Mouse (Mus musculus) effector memory CD4-positive, alpha-beta T cell, adult 5 months (primary cell): ENCODE data around the gene Nanos2. TPM values are rescaled to one million over a fixed set of nuclear protein-coding genes. Genes with fewer than 3 reads are reported as not detected.

Experiments
- polyA plus RNA-seq: library from polyadenylated mRNA; unstranded; fragments of 100-300 nt; shearing (Covaris generic); gene quantifications from one replicate; pipeline ENCODE4 v1.2.1, GENCODE M21; 2017

Nanos2 gene
- polyA plus RNA-seq = not detected

DNA sequence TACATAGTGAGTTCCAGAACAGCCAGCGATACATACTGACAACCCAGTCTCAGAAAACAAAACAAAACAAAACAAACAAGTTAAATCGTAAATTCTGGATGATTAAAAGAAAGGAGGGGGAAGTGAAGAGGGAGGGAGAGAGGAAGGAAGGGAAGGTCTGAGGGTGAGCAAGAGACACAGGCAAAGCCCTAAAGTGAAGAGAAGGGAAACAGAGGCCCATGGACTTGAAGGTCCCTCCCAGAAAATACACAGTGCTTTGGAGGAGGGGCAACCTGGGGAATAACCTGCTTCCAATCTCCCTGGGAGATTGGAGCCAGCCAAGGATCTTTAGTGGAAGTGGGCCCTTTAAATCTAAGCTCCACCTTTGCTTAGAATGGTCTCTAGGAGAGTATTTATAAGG lies at the start of gene Nanos2:
Gene Nanos2, plus strand, starts transcription at position 301 of the 400 bp plus-strand sequence.

DNA sequence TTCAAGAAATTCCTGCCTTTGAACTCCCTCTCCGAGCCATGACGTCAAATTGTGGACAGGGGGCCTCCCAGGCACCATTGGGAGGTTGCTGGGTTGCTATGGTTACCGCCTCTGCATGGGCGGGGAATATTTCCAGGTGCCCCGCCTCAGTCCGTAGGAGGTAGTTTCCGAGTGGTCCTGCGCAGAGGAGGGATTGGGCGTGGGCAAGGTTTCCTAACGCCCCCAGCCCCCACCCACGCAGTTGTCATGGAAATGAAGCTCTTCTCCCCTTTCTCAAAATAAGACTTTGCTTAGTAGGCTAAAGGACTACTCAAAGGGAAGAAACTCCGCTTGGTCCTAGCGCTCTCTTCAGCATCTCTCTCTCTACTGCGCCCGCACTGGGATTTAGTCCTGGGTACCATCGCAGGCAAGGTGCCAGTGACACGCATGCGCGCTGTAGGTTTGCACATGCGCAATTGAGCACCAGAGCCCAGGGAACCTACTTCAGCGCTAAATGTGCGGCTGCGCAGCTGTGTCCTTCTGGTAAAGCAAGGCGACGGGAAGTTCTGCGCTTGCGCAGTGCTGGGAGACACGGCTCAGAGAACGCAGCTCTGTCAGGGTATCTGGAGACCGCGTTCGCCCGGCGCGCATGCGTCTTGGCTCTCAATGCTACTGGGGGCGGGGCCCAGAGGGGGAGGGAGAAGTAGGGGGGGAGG lies 3.5 kb downstream of the Nanos2 start, which contains the start of gene Mypop:
Gene Mypop, plus strand, starts transcription at position 645 of the 695 bp plus-strand sequence.

DNA sequence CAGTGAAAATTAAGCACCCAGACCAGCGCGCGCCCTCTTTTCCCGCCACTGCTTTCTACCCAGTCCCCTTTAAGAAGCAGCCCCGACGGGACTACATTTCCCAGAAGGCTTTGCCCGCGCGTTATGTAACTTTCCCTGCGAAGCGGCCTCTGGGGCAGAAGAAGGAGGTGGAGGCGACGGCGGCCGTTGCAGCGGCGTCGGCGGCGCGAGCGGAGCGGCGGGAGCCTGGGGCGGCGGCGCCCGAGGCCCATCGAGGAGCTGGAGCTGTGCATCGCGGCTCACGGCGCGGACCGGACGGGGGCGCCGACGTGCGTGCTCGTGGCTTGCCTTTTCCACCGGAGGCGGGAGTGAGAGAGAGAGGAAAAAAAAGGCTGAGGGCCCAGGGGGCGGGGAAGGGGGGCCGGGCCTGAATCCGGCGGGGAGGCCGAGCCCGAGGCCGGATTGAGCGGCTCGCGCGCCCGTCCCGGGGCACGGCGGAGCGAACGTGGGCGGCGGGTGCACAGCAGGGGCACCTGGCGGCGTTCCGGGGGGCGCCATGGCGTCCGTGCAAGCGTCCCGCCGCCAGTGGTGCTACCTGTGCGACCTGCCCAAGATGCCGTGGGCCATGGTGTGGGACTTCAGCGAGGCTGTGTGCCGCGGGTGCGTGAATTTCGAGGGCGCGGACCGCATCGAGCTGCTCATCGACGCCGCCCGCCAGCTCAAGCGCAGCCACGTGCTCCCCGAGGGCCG lies 16.9 kb downstream of the Nanos2 start, which contains the start of gene Irf2bp1:
Gene Irf2bp1, plus strand, starts transcription at position 143 of the 729 bp plus-strand sequence.

DNA sequence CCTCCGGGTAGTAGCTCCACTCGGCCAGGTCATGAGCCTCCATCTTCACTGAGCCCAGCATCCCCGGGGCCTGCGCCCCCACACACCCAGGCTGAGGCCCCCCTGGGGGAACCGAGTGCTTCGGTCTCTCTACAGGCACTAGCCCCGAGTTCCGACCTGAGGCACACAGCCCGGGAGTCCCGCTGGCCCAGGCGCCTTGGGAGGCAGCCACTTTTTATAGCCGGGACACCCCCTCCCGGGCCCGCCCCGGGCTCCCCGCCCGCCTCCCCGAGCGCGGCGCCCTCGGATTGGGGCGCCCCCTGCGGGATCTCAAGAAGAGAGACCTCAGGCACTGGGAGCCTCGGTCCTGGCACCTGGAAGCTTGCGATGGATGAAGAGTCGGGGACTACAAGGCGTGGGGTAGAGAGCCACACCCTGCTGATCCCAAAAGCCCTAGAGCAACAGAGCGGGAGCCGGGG lies 36.2 kb downstream of the Nanos2 start, which contains the start of gene Foxa3:
Gene Foxa3, minus strand, starts transcription at position 182 of the 458 bp plus-strand sequence.

DNA sequence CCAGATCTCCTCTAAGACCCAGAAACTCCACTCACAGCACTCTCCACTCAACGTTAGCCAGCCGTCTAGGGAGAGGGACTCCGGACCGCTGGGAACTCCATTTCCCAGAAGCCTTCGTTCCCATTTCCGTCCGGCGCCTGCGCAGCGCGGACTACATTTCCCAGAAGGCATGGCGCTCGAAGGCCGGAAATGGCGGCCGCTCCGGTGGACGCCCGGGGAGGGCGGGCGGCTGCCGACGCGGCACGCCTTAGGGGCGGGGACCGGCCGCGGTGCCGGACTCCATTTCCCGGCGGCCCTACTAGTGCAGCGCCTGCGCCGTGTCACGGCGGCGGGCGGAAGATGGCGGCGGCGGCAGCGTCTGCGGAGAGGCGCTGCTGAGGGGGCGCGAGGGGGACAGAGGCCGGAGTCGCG lies 36.9 kb downstream of the Nanos2 start, which contains the start of gene Sympk:
Gene Sympk, plus strand, starts transcription at position 282 of the 411 bp plus-strand sequence.

Other genes with a start within 250 kb of the Nanos2 start
- gene Psg19, start 188.9 kb upstream of the Nanos2 start, polyA plus RNA-seq = not detected
- not detected for gene Psg17, start 165.8 kb upstream of the Nanos2 start, polyA plus RNA-seq
- gene Mill2, start 147.4 kb upstream of the Nanos2 start, polyA plus RNA-seq = 0.35 TPM
- gene Pglyrp1, start 116.1 kb upstream of the Nanos2 start, polyA plus RNA-seq = 62.9 TPM
- 17.8 TPM for gene Ccdc61, start 77.0 kb upstream of the Nanos2 start, polyA plus RNA-seq
- not detected for gene Nova2, start 61.5 kb upstream of the Nanos2 start, polyA plus RNA-seq
- gene Mypop, start 3.8 kb downstream of the Nanos2 start, polyA plus RNA-seq = 5.4 TPM
- gene Irf2bp1, start 16.6 kb downstream of the Nanos2 start, polyA plus RNA-seq = 32.4 TPM
- gene Foxa3, start 36.1 kb downstream of the Nanos2 start, polyA plus RNA-seq = not detected
- 19.8 TPM for gene Sympk, start 37.0 kb downstream of the Nanos2 start, polyA plus RNA-seq
- not detected for gene Rsph6a, start 67.3 kb downstream of the Nanos2 start, polyA plus RNA-seq
- 0.61 TPM for gene Dmwd, start 88.8 kb downstream of the Nanos2 start, polyA plus RNA-seq
- gene Dmpk, start 96.4 kb downstream of the Nanos2 start, polyA plus RNA-seq = 0.69 TPM
- gene Six5, start 107.2 kb downstream of the Nanos2 start, polyA plus RNA-seq = 0.20 TPM
- not detected for gene Gm4969, start 131.0 kb downstream of the Nanos2 start, polyA plus RNA-seq
- gene Fbxo46, start 132.5 kb downstream of the Nanos2 start, polyA plus RNA-seq = 11.3 TPM
- 12.8 TPM for gene Qpctl, start 161.9 kb downstream of the Nanos2 start, polyA plus RNA-seq
- 30.8 TPM for gene Snrpd2, start 162.3 kb downstream of the Nanos2 start, polyA plus RNA-seq
- gene Gipr, start 178.7 kb downstream of the Nanos2 start, polyA plus RNA-seq = not detected
- 16.7 TPM for gene Eml2, start 189.0 kb downstream of the Nanos2 start, polyA plus RNA-seq
- gene Gpr4, start 225.1 kb downstream of the Nanos2 start, polyA plus RNA-seq = 0.12 TPM
- 95.5 TPM for gene Opa3, start 240.9 kb downstream of the Nanos2 start, polyA plus RNA-seq